Mouse (Mus musculus) liver, postnatal 0 days (tissue): ENCODE measurements at regions not wholly inside any gene's neighbourhood (a gene's known extent, or its start where the extent isn't known, plus 50 kb on each side); places are given as distances from the start of the nearest gene placed in this dataset.

ENCODE experiments used
- CTCF ChIP-seq: sonication (generic); IDR thresholded peaks from 2 replicates; pipeline ENCODE4 v1.5.1; 2016; ENCODE audit warnings: antibody characterized with exemption, low read depth
- EP300 ChIP-seq: IDR thresholded peaks from 2 replicates; pipeline ENCODE4 v1.6.1; 2016; ENCODE audit warnings: antibody characterized with exemption, low read depth, mild to moderate bottlenecking

GRCm38 (mm10) chrX:7444583-7444982 is 69.0 kb upstream of the Usp27x start:
- TF ChIP-seq CTCF (no peak), EP300 (no peak)
